Comparison of ENCODE assay signal across 8 mouse cellular contexts in the genomic region with DNA sequence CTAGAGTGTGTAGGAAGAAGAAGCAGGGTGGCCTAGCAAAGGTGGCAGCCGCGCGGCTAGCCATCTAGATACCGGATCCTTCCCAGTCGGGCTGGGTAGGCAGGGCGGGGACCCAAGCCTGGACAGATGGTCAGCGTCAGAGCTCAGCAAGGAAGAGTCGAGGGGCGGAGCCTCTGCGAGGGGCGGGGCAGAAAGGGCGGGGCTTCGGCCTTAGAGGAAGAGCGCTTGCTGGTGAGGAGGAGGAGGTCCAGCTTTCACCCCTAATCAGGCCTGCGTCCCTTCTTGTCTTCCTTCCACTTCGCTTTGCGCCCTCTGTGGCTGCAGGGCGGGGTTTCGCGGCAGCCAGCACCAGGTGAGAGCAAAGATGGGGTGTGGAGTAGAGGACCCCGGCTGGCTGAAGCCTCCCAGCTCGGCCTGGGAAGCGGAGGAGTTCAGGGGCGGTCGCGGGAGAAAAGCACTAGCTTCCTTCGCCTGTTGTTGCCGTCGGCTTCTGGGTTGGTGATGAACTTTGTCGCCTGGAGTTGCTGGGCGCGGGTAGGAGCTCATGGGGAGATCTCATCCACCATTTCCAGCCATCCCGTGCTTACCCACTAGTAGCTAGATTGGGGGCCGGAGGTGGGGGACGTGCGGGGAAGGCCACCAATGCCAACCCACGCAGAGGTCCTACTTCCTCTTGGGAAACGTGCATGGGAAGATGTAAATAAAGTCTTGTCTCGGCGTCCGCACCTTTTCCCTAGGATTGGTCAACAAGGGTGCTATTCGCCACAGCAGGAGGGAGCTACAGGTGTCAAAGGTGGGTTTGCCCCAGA. TPM values are rescaled to one million over a fixed set of nuclear protein-coding genes. Genes with fewer than 3 reads are reported as not detected.
DNase-seq lines count a peak whose midpoint lies in the region; ATAC-seq lines count a peak whose summit lies in the region.

A gene (plus strand): TSS at position 190 of the 809 bp plus-strand sequence.

- under 1% methylated on average over 42 of the region's 42 CpGs for WGBS in embryonic facial prominence, embryonic 11.5 days
- WGBS in limb, embryonic 11.5 days, result under 1% methylated on average over 42 of the region's 42 CpGs
- WGBS in midbrain, embryonic 12.5 days, result under 1% methylated on average over 42 of the region's 42 CpGs

- H3K4me2 ChIP-seq in embryonic facial prominence, embryonic 11.5 days (ENCODE audit: low read depth, low read length), result peak within 1 kb of the TSS; percentile 87
- H3K4me2 ChIP-seq in limb, embryonic 11.5 days (ENCODE audit: low read depth, severe bottlenecking), result peak within 1 kb of the TSS; percentile 69
- peak within 1 kb of the TSS; percentile 80 for H3K4me2 ChIP-seq in midbrain, embryonic 12.5 days (replicated peaks)

- no peaks in the 10 kb centered on the region for H3K27me3 ChIP-seq in embryonic facial prominence, embryonic 11.5 days (ENCODE audit: control insufficient read depth, insufficient read depth, low read length)
- H3K27me3 ChIP-seq in limb, embryonic 11.5 days (ENCODE audit: control insufficient read depth, insufficient read depth, low read length), result no peaks in the 10 kb centered on the region
- peaks cover 15% of the 10 kb centered on the region for H3K27me3 ChIP-seq in midbrain, embryonic 12.5 days

- H3K9me3 ChIP-seq in embryonic facial prominence, embryonic 11.5 days (replicated peaks; ENCODE audit: control insufficient read depth, low read length), result no peaks in the 10 kb centered on the region
- H3K9me3 ChIP-seq in limb, embryonic 11.5 days (ENCODE audit: control insufficient read depth, low read length), result no peaks in the 10 kb centered on the region
- no peaks in the 10 kb centered on the region for H3K9me3 ChIP-seq in midbrain, embryonic 12.5 days

- H3K36me3 ChIP-seq in embryonic facial prominence, embryonic 11.5 days (replicated peaks; ENCODE audit: control insufficient read depth, insufficient read depth, low read depth, low read length), result no peaks in the 10 kb centered on the region
- no peaks in the 10 kb centered on the region for H3K36me3 ChIP-seq in limb, embryonic 11.5 days (ENCODE audit: control insufficient read depth, insufficient read depth, low read length)
- no peaks in the 10 kb centered on the region for H3K36me3 ChIP-seq in midbrain, embryonic 12.5 days

- peak within 1 kb of the TSS; percentile 58 for H3K9ac ChIP-seq in embryonic facial prominence, embryonic 11.5 days (replicated peaks; ENCODE audit: low read length)
- H3K9ac ChIP-seq in limb, embryonic 11.5 days (ENCODE audit: low read length), result peak within 1 kb of the TSS; percentile 65
- peak within 1 kb of the TSS; percentile 66 for H3K9ac ChIP-seq in midbrain, embryonic 12.5 days (replicated peaks)

- peak; percentile 78 to 81 for DNase-seq in adrenal gland, postnatal 4 days (ENCODE audit: low spot score in 2 of 2)
- peak; percentile 90 for DNase-seq in embryonic facial prominence, embryonic 11.5 days (ENCODE audit: low spot score)
- peak; percentile 99 for DNase-seq in heart, adult 11 months
- peak; percentile 89 for DNase-seq in kidney, adult 11 months
- peak; percentile 88 for DNase-seq in limb, embryonic 11.5 days (ENCODE audit: low spot score)
- DNase-seq in right cerebral cortex, postnatal 4 days, result peak; percentile 51
- DNase-seq in yolk sac, embryonic 10.5 days (ENCODE audit: low spot score), result peak; percentile 91

- H3K27ac ChIP-seq in embryonic facial prominence, embryonic 11.5 days (replicated peaks; ENCODE audit: low read depth, low read length), result no peak within 1 kb of the TSS
- H3K27ac ChIP-seq in limb, embryonic 11.5 days (replicated peaks; ENCODE audit: low read depth, low read length), result no peak within 1 kb of the TSS
- H3K27ac ChIP-seq in midbrain, embryonic 12.5 days (replicated peaks), result no peak within 1 kb of the TSS

- peak within 1 kb of the TSS; percentile 58 for H3K4me3 ChIP-seq in embryonic facial prominence, embryonic 11.5 days (ENCODE audit: low read depth, low read length)
- peak within 1 kb of the TSS; percentile 57 for H3K4me3 ChIP-seq in limb, embryonic 11.5 days (ENCODE audit: low read depth, low read length)
- H3K4me3 ChIP-seq in midbrain, embryonic 12.5 days, result peak within 1 kb of the TSS; percentile 59

- peak; percentile 85 for ATAC-seq in embryonic facial prominence, embryonic 11.5 days (replicated peaks; ENCODE audit: insufficient number of reproducible peaks, low FRiP score, low TSS enrichment, low read depth)
- peak; percentile 91 for ATAC-seq in limb, embryonic 11.5 days (ENCODE audit: insufficient number of reproducible peaks, low FRiP score, low TSS enrichment, low read depth)
- peak; percentile 92 for ATAC-seq in midbrain, embryonic 12.5 days (ENCODE audit: low FRiP score, low read depth)

- H3K4me1 ChIP-seq in embryonic facial prominence, embryonic 11.5 days (ENCODE audit: control insufficient read depth, insufficient read depth, low read length), result no peaks in the 10 kb centered on the region
- no peaks in the 10 kb centered on the region for H3K4me1 ChIP-seq in limb, embryonic 11.5 days (ENCODE audit: control insufficient read depth, insufficient read depth, low read length)
- peaks cover 12% of the 10 kb centered on the region; the same call in 1 of the 2 replicates for H3K4me1 ChIP-seq in midbrain, embryonic 12.5 days

RNA-seq across cellular contexts. Expression of the gene that starts here (rescaled TPM):
- total RNA-seq in adrenal gland, postnatal 4 days (2021), result 100 to 1,000 TPM in 1 of 2 experiments, 10 to 100 TPM in 1; 94.4 to 118 TPM
- polyA plus RNA-seq in embryonic facial prominence, embryonic 11.5 days (2014; fragmentation: Nextera tagmentation; extraction: Ambion mirVana), result 26.7 and 27.6 TPM in 2 replicates
- 14.6 and 15.6 TPM in 2 replicates for polyA plus RNA-seq in limb, embryonic 11.5 days (2014; fragmentation: Nextera tagmentation; extraction: Ambion mirVana)
- 19.3 and 25.4 TPM in 2 replicates for polyA plus RNA-seq in midbrain, embryonic 12.5 days (2016; fragmentation: Nextera tagmentation; extraction: Ambion mirVana)
